Mouse (Mus musculus) kidney, adult 8-10 months (tissue): ENCODE data around the gene Ick.
"Not testable (repeated sequence)": the region's sequence is repeated elsewhere in the genome, so short reads cannot be mapped to it uniquely, and the experiment has no call there.

Experiments
- DNase-seq, 2 experiments: peaks; one replicate each; pipeline ENCODE4 v3.0.0; 2022

Ick gene

GRCm38 (mm10) chr9:78108796-78109239 lies at the start of gene Ick, which contains the start of gene Fbxo9:
Gene Ick (plus strand): TSS chr9:78109192.
Gene Fbxo9 (minus strand): TSS chr9:78109065.
- DNase-seq, result peak; percentile 92 to 94

GRCm38 (mm10) chr9:78059525-78060120 lies 49.4 kb upstream of the Ick start:
- DNase-seq, result no peak

GRCm38 (mm10) chr9:78062392-78062791 lies 46.6 kb upstream of the Ick start:
- no peak for DNase-seq

GRCm38 (mm10) chr9:78064121-78064520 lies 44.9 kb upstream of the Ick start:
- DNase-seq, result peak; percentile 64 to 70

GRCm38 (mm10) chr9:78070496-78070895 lies 38.5 kb upstream of the Ick start:
- no peak for DNase-seq

- DNase-seq, result no peak
These were observed 37.4 kb upstream of the Ick start for GRCm38 (mm10) chr9:78071626-78072025.

- DNase-seq, result not testable (repeated sequence)
These were observed 35.7 kb upstream of the Ick start for GRCm38 (mm10) chr9:78073291-78073690.

GRCm38 (mm10) chr9:78073713-78074340 lies 35.2 kb upstream of the Ick start:
- DNase-seq, result no peak

GRCm38 (mm10) chr9:78075256-78075655 lies 33.7 kb upstream of the Ick start:
- no peak for DNase-seq

GRCm38 (mm10) chr9:78078240-78078639 lies 30.8 kb upstream of the Ick start:
- peak in 1 of 2 experiments; percentile 32 for DNase-seq

- DNase-seq, result no peak
These were observed 27.2 kb upstream of the Ick start for GRCm38 (mm10) chr9:78081835-78082234.

GRCm38 (mm10) chr9:78084341-78084740 lies 24.7 kb upstream of the Ick start:
- DNase-seq, result no peak

- no peak for DNase-seq
These were observed 23.2 kb upstream of the Ick start for GRCm38 (mm10) chr9:78085722-78086287.

- no peak for DNase-seq
These were observed 21.2 kb upstream of the Ick start for GRCm38 (mm10) chr9:78087751-78088150.

GRCm38 (mm10) chr9:78088521-78088920 lies 20.5 kb upstream of the Ick start:
- DNase-seq, result no peak

- no peak for DNase-seq
These were observed 20.0 kb upstream of the Ick start for GRCm38 (mm10) chr9:78088971-78089370.

- no peak for DNase-seq
These were observed 19.1 kb upstream of the Ick start for GRCm38 (mm10) chr9:78089906-78090305.

- no peak for DNase-seq
These were observed 18.4 kb upstream of the Ick start for GRCm38 (mm10) chr9:78090596-78090995.

GRCm38 (mm10) chr9:78095686-78096085 lies 13.3 kb upstream of the Ick start:
- no peak for DNase-seq

- DNase-seq, result no peak
These were observed 12.6 kb upstream of the Ick start for GRCm38 (mm10) chr9:78096376-78096775.

- DNase-seq, result no peak
These were observed 8.0 kb upstream of the Ick start for GRCm38 (mm10) chr9:78100956-78101355.

- no peak for DNase-seq
These were observed 7.6 kb upstream of the Ick start for GRCm38 (mm10) chr9:78101431-78101830.

- no peak for DNase-seq
These were observed 4.9 kb upstream of the Ick start for GRCm38 (mm10) chr9:78103965-78104560.

GRCm38 (mm10) chr9:78104973-78105372 lies 4.0 kb upstream of the Ick start:
- no peak for DNase-seq
